Mouse (Mus musculus) monocyte, adult 2 months (primary cell): ENCODE data around the gene Gdap2.

Source experiments
- DNase-seq, 2 experiments: peaks; one replicate each; pipeline ENCODE4 v3.0.0; 2022; ENCODE audit warnings: low spot score in 2 of 2, low read depth in 1 of 2

The Gdap2 gene

DNA sequence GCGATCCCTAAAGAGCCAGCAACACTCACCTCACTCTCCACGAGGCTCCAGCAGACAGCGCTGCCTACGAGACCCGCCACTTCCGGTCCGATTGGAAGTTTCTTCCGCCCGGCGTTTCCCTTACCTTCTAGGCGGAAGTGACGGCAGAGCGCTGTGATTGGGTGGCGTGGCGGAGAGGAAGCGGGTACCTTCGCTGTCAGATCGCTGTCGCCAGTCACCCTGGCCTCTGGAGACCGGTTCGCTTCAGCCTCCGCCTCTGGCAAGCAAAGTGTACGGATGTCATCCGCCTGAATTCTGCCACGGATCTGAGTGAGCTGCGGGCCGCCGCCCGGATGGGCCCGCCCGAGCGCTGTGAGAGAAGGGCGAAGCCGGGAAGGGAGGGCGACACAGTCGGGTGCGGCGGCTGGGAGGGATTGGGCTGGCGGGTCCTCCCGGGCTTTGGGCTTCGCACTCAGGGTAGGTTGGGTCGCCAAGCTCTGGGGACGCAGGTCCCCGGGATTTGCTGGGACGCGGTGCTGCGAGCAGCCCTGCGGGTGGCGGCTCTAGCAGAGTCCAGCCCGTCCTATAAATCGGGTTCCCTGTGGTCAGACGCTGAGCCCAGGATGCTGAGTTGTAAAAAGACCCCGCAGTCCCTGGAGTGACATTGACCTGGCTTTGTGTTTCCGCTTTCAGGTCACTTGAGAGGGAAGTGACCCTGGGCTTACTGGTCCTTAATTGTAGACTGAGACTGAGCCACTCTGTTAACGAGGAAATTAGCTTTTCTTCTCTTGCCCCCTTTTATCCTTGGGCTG lies at the start of gene Gdap2, which contains the start of gene Wdr3:
Gene Gdap2 (plus strand): TSS at position 67 of the 791 bp plus-strand sequence.
Gene Wdr3 (minus strand): TSS at position 93 of the 791 bp plus-strand sequence.
- DNase-seq = peak; percentile 86 to 90

- DNase-seq = no peak
Measured at GRCm38 (mm10) chr3:100118681-100119080, 43.5 kb upstream of the Gdap2 start.

- DNase-seq = no peak
Measured at GRCm38 (mm10) chr3:100121961-100122360, 40.2 kb upstream of the Gdap2 start.

DNA sequence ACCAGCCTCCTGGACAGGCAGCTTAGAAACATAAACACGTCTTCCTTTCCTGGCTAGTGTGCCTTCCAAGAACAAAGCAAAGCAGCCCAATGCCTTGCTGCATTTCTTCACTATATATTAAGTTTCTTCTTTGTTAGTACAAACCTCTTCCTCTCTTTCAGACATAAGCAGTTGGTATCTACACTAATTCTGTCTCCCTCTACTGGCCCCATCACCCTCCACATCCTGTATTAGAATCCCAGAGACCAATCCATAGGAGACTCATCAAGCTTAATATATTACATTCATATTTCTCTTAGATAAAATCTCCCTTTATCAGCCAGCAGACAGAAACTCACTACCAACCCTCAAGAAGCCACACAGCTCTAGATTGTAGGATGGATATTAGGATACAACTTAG lies 39.7 kb upstream of the Gdap2 start:
- DNase-seq = no peak

GRCm38 (mm10) chr3:100160682-100161445 lies 1.3 kb upstream of the Gdap2 start:
- peak in 1 of 2 experiments; percentile 9 for DNase-seq

GRCm38 (mm10) chr3:100161665-100162314 lies 391 bp upstream of the Gdap2 start:
- no peak for DNase-seq

- no peak for DNase-seq
Measured at GRCm38 (mm10) chr3:100163556-100163955, 1.4 kb downstream of the Gdap2 start.

- DNase-seq = no peak
Measured at GRCm38 (mm10) chr3:100164991-100165390, 2.8 kb downstream of the Gdap2 start.

- DNase-seq = peak in 1 of 2 experiments; percentile 21
Measured at GRCm38 (mm10) chr3:100176031-100176430, 13.8 kb downstream of the Gdap2 start.

GRCm38 (mm10) chr3:100180471-100180870 lies 18.3 kb downstream of the Gdap2 start:
- no peak for DNase-seq

GRCm38 (mm10) chr3:100189444-100189843 lies 27.3 kb downstream of the Gdap2 start:
- DNase-seq = peak in 1 of 2 experiments; percentile 13

- no peak for DNase-seq
Measured at GRCm38 (mm10) chr3:100189861-100190260, 27.7 kb downstream of the Gdap2 start.

- DNase-seq = no peak
Measured at GRCm38 (mm10) chr3:100194210-100194609, 32.0 kb downstream of the Gdap2 start.

GRCm38 (mm10) chr3:100201554-100201953 lies 39.4 kb downstream of the Gdap2 start:
- no peak for DNase-seq

- no peak for DNase-seq
Measured at GRCm38 (mm10) chr3:100206973-100207372, 44.8 kb downstream of the Gdap2 start.

DNA sequence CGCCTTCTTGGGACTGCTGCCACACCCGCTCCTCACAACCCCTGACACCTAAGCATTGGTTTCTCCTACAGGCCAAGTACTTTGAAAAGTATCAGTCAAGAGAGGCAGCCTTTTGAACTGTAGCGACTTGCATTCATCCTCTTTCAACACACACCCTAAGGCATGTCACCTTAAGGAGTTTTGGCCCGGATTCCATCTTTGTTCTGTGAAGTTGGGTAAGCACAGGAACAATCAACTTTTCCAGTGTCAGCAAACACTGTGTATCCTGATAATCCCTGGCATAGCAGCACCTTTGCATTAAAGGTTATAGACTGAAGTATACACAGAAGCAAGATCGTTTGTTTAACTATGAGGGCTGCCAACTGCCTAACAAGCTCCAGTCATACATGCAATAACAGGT lies 53.3 kb downstream of the Gdap2 start:
- DNase-seq = no peak

DNA sequence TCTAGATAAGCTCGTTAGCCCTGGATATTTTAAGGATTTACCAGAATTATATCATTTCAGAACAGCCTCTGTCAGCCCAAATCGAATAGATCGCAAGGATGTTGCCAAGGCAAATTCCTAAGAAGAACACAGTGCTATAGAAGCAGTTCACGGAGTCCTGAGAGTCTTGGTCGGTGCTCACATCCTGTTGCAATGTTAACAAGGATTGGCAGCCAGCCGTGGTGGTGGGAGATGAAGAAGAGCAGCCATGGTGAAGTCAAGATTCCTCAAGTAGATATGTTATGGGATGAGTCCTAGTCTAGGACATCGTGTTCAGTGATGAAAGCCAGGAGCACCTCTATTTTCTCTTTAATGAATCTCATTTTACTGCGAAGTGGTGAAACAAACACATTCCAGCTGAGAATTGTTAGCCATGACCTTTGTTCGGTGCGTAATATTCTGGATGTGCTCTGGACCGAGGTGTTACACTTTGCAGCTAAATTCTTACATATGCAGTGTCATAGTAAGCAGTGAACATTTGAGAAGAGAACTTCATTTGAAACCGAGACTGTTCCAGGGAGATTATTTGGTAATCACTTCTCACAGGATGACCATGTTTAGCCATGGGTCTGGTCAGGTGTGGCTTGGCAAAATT lies 63.3 kb downstream of the Gdap2 start:
- no peak for DNase-seq

DNA sequence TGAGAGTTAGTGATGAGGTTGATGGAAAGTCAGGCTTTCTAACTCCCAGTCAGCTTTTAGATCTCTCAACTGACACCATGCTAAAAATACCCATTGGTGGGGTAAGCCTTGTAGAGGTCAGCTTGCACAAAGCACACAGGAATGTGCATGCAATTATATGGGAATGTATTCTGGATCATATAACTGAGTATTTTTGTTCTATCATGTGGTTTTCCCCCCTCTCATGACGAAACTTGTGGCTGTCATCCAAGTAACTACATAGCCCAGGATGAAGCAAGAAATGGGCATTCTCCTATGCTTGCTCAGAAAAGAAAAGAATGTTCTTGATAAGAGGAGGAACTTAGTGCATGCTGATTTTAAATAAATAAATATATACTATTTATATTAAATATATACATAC lies 65.3 kb downstream of the Gdap2 start:
- DNase-seq = no peak

- no peak for DNase-seq
Measured at GRCm38 (mm10) chr3:100228981-100229380, 66.8 kb downstream of the Gdap2 start.

DNA sequence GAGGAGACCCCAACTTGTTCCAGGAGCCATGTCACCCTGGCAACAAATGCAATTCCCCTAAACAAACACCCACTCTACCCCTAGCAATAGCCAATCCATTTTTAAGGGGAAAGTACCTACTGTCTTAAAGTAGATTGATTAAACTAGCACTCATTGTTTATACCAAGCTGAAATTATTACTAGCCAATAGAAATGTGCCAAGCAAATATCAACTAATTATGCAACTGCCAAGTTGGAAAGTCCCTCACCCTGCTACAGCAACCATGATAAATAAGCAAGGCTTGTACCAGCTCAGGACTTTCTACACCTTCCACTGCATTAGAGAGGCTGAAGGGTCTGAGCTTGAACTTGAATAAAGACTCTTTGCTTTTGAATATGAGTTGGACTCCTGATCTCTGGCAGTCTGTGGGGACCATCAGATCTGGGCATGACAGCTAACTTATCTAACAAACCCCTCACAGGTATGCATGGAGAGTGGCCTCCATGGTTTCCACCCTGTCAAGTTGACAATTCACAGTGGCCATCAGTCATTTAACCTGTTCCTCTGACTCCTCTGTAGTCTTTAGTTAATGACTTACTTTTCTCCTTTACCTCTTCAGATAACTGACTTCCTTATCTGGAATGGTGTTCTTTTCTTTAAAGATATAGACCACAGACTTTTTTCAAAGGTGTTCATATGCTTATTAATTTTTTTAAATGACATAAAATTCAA lies 74.7 kb downstream of the Gdap2 start:
- DNase-seq = no peak

- DNase-seq = no peak
Measured at GRCm38 (mm10) chr3:100242230-100242629, 80.0 kb downstream of the Gdap2 start.
